Mouse (Mus musculus) heart, embryonic 15.5 days (tissue): ENCODE measurements around the gene Olfr49. TPM values are rescaled to one million over a fixed set of nuclear protein-coding genes. Genes with fewer than 3 reads are reported as not detected.
A peak's percentile ranks its signal among the peaks of the same experiment; 100 is the strongest.

Experiments used
- ATAC-seq: fragments of 200-750 bp; cut with Nextera tagmentation; replicated peaks from 2 replicates; pipeline ENCODE4 v1.8.0; 2017; ENCODE audit warnings: low read depth, moderate TSS enrichment; ENCODE audit not compliant: insufficient number of reproducible peaks, insufficient read depth, low FRiP score
- H3K27ac ChIP-seq: fragments of 300-500 bp; sonication (generic); 2 replicates; pipeline ENCODE4 v1.5.1; 2015; ENCODE audit warnings: mild to moderate bottlenecking, inconsistent platforms
- H3K27me3 ChIP-seq: fragments of 300-500 bp; sonication (generic); 2 replicates; pipeline ENCODE4 v1.6.1; 2015; ENCODE audit warnings: inconsistent platforms
- H3K36me3 ChIP-seq: fragments of 300-500 bp; sonication (generic); 2 replicates; pipeline ENCODE4 v1.6.1; 2015; ENCODE audit warnings: mild to moderate bottlenecking, inconsistent platforms
- H3K4me1 ChIP-seq: fragments of 300-500 bp; sonication (generic); replicated peaks from 2 replicates; pipeline ENCODE4 v1.6.1; 2015; ENCODE audit warnings: inconsistent platforms
- H3K4me2 ChIP-seq: fragments of 300-500 bp; sonication (generic); 2 replicates; pipeline ENCODE4 v1.6.1; 2015; ENCODE audit warnings: inconsistent platforms, mild to moderate bottlenecking, moderate library complexity
- H3K4me3 ChIP-seq: fragments of 300-500 bp; sonication (generic); 2 replicates; pipeline ENCODE4 v1.5.1; 2015; ENCODE audit warnings: mild to moderate bottlenecking, inconsistent platforms
- H3K9ac ChIP-seq: fragments of 300-500 bp; sonication (generic); 2 replicates; pipeline ENCODE4 v1.6.1; 2015; ENCODE audit warnings: mild to moderate bottlenecking, inconsistent platforms
- H3K9me3 ChIP-seq: fragments of 300-500 bp; sonication (generic); replicated peaks from 2 replicates; pipeline ENCODE4 v1.6.1; 2016; ENCODE audit warnings: inconsistent platforms
- WGBS: fragments of 180-500 bp; shearing (Covaris S2); methylation state at CpG from one replicate; pipeline ENCODE4 v1.1.7; 2015; ENCODE audit warnings: mixed read lengths; 5-methylcytosine and 5-hydroxymethylcytosine counted together
- polyA plus RNA-seq: library from polyadenylated mRNA; unstranded; fragments of >200 nt; fragmentation: Nextera tagmentation; extraction: Ambion mirVana; gene quantifications from 2 replicates; pipeline ENCODE4 v1.2.1, GENCODE M21; 2015

The Olfr49 gene
- 0.03 TPM in 1 of 2 replicates, not detected in the other for polyA plus RNA-seq

DNA sequence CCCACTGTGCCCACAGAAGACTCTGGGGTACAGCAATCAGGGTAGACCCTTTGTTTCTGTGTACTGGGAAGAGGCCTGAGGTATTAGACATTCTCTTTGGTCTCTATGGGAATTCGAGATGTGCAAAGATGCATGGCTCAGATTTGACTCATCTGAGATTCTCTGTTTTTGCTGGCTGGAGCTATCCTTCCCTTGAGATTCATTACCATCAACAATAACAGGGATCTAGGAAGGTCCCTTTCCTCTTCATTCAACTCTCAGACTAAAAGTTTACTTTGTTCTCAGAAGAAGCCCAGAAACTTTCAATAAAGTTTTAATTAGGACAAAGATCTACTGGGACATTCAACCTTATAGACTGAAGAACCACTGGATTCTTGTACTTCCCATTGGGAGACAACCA lies at the start of gene Olfr49:
Olfr49 (minus strand) TSS at position 101 of the 400 bp plus-strand sequence.
- no peak for ATAC-seq
- Histone ChIP-seq H3K4me3 (no peak within 1 kb of the TSS), H3K9ac (no peak within 1 kb of the TSS), H3K27ac (no peak within 1 kb of the TSS), H3K36me3 (no peaks in the 10 kb centered on the region), H3K4me2 (no peak within 1 kb of the TSS), H3K27me3 (peaks cover 3% of the 10 kb centered on the region; the same call in 1 of the 2 replicates), H3K9me3 (no peaks in the 10 kb centered on the region), H3K4me1 (no peaks in the 10 kb centered on the region)
- 52% methylated on average over 1 of the region's 1 CpGs for WGBS

- WGBS, result 30% methylated on average over 8 of the region's 8 CpGs
- no peak overlapping the region for H3K9ac ChIP-seq
- H3K27me3 ChIP-seq, result no peaks in the 10 kb centered on the region
- H3K4me1 ChIP-seq, result peaks cover 19% of the 10 kb centered on the region
- peak overlapping the region; percentile 43 for H3K4me2 ChIP-seq
- no peaks in the 10 kb centered on the region for H3K9me3 ChIP-seq
- ATAC-seq, result peak; percentile 70; the same call in 1 of the 2 replicates
- H3K27ac ChIP-seq, result peak overlapping the region; percentile 77
- H3K36me3 ChIP-seq, result no peaks in the 10 kb centered on the region
- H3K4me3 ChIP-seq, result no peak overlapping the region
Measured at GRCm38 (mm10) chr14:54333452-54334189, 48.9 kb upstream of the Olfr49 start.

DNA sequence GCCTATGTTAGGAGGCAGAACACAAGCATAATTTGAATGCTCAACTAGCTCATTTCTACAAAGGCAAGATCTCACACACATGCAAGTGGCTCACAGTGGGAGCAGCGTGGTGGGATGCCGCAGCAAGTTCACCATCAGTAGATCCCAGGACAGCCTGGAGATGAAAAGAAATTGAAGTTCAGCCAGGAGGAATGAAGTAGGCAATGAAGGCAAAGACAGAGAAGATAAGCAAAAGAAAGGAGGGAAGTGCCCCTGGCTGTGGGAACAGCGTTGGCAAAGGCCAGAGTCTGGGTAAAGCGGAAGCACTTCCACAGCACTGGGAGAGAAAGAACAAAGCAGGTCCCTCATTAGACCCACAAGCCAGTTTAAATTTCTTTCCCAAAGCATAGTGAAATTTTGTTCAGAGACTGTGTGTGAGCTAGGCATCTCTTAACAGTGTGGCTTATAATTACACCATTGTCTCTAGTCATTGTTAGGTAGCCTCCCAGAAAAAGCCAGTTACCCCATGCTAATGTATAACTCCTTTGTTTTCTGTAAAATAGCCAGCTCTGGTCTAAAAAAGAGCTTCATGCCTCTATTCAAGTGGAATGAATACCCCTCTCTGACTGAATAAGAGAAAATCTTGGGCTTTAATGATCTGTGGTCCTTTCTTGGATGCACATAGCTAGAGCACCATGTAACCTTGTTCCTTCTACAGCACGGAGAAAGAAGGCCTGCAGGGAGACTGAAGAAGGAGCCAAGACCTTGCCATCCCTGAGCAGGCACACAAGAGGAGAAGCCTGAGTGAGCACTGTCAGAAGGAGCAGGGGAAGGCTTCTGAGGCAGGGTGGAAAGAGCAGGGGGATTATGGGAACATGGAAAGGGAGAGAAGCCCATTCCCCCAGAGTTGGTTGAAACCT lies 47.7 kb upstream of the Olfr49 start:
- Histone ChIP-seq H3K4me2 (no peak overlapping the region), H3K36me3 (no peaks in the 10 kb centered on the region), H3K4me3 (no peak overlapping the region), H3K4me1 (peaks cover 19% of the 10 kb centered on the region), H3K27ac (peak overlapping the region; percentile 11; the same call in 1 of the 2 replicates), H3K9ac (no peak overlapping the region), H3K27me3 (no peaks in the 10 kb centered on the region), H3K9me3 (no peaks in the 10 kb centered on the region)
- ATAC-seq, result no peak
- 71% methylated on average over 5 of the region's 5 CpGs for WGBS

DNA sequence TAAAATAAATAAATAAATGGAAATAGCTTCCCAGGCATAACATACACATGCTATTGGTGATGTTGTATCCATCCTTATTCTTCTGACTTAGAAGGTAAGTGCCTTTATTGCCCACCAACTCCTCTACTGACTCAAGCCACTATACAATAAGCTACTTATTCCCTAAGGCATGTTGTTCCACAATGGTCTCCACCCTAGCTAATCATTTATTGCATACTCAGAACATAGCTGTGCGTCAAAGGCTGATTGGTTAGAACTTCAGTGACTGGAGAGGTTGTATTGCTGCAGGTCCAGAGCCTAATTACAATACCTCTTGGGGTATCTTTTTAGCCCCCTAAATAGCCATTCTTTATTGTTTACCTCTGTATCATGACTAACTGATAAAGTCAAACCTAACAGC lies 46.4 kb upstream of the Olfr49 start:
- no peak for ATAC-seq
- no peaks in the 10 kb centered on the region for H3K9me3 ChIP-seq
- no peaks in the 10 kb centered on the region for H3K27me3 ChIP-seq
- no peak overlapping the region for H3K9ac ChIP-seq
- H3K36me3 ChIP-seq, result no peaks in the 10 kb centered on the region
- 88% methylated on average over 1 of the region's 1 CpGs for WGBS
- H3K4me2 ChIP-seq, result no peak overlapping the region
- H3K27ac ChIP-seq, result no peak overlapping the region
- no peak overlapping the region for H3K4me3 ChIP-seq
- H3K4me1 ChIP-seq, result peaks cover 19% of the 10 kb centered on the region

GRCm38 (mm10) chr14:54329201-54329600 lies 44.5 kb upstream of the Olfr49 start:
- Histone ChIP-seq H3K4me3 (no peak overlapping the region), H3K36me3 (no peaks in the 10 kb centered on the region), H3K27me3 (no peaks in the 10 kb centered on the region), H3K9me3 (no peaks in the 10 kb centered on the region), H3K9ac (no peak overlapping the region), H3K4me2 (no peak overlapping the region), H3K4me1 (peaks cover 16% of the 10 kb centered on the region), H3K27ac (no peak overlapping the region)
- no peak for ATAC-seq
- 37% methylated on average over 9 of the region's 9 CpGs for WGBS

DNA sequence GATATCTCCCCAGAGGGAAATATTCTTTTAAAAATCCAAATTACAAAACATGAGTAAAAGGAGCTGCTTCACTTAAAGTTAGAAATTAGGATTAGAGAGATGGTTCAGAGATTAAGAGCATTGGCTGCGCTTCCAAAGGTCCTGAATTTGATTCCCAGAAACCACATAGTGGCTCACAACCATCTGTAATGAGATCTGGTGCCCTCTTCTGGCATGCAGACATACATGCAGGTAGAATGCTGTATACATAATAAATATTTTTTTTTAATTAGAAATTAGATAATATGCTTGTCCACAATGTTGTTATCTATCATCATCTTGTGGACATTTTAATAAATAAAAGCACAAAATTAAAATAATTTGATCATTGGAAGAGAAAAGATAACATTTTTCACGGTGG lies 43.8 kb upstream of the Olfr49 start:
- Histone ChIP-seq H3K4me3 (no peak overlapping the region), H3K9ac (no peak overlapping the region), H3K4me1 (peaks cover 11% of the 10 kb centered on the region), H3K4me2 (no peak overlapping the region), H3K27ac (no peak overlapping the region), H3K27me3 (no peaks in the 10 kb centered on the region), H3K36me3 (no peaks in the 10 kb centered on the region), H3K9me3 (no peaks in the 10 kb centered on the region)
- ATAC-seq, result no peak
- WGBS, result 75% methylated on average over 2 of the region's 2 CpGs

DNA sequence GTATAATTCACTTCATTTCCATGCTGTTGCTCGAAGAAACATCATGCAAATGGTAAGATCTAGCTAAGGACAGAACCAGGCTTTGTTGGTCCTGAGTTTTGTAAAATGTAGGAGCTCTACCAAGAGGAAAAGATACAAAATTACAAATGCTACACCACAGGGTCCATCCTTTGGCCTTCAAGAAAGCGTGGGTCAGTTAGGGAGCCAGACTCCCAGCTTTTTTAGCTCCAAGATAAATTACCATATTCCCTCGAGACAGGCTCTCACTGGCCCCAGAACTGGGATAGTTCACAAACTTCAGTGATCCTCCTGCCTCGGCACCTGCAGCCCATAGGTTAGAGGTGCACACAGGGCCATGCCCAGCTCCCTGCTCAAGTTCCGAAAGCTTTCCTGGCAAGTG lies 39.7 kb upstream of the Olfr49 start:
- no peak for ATAC-seq
- no peaks in the 10 kb centered on the region for H3K9me3 ChIP-seq
- no peak overlapping the region for H3K27ac ChIP-seq
- no peaks in the 10 kb centered on the region for H3K4me1 ChIP-seq
- no peak overlapping the region for H3K4me2 ChIP-seq
- no peak overlapping the region for H3K4me3 ChIP-seq
- WGBS, result 69% methylated on average over 5 of the region's 5 CpGs
- no peaks in the 10 kb centered on the region for H3K36me3 ChIP-seq
- H3K9ac ChIP-seq, result no peak overlapping the region
- H3K27me3 ChIP-seq, result no peaks in the 10 kb centered on the region

GRCm38 (mm10) chr14:54321556-54322376 lies 37.0 kb upstream of the Olfr49 start:
- no peak for ATAC-seq
- WGBS, result 51% methylated on average over 18 of the region's 18 CpGs
- H3K4me2 ChIP-seq, result 0 out of 2 replicates have a peak overlapping the region, but pooled peaks have one; percentile 13

GRCm38 (mm10) chr14:54311763-54312162 lies 27.0 kb upstream of the Olfr49 start:
- H3K27ac ChIP-seq, result no peak overlapping the region
- H3K36me3 ChIP-seq, result no peaks in the 10 kb centered on the region
- 37% methylated on average over 3 of the region's 3 CpGs for WGBS
- no peaks in the 10 kb centered on the region for H3K4me1 ChIP-seq
- peaks cover 9% of the 10 kb centered on the region; the same call in 1 of the 2 replicates for H3K27me3 ChIP-seq
- H3K4me3 ChIP-seq, result no peak overlapping the region
- no peak for ATAC-seq
- H3K9ac ChIP-seq, result no peak overlapping the region
- H3K4me2 ChIP-seq, result no peak overlapping the region
- no peaks in the 10 kb centered on the region for H3K9me3 ChIP-seq

More at GRCm38 (mm10) chr14:54321556-54322376, 37.0 kb upstream of the Olfr49 start:
- no peak overlapping the region for H3K4me3 ChIP-seq
- H3K9ac ChIP-seq, result no peak overlapping the region
- H3K27ac ChIP-seq, result 0 out of 2 replicates have a peak overlapping the region, but pooled peaks have one; percentile 9
- no peaks in the 10 kb centered on the region for H3K27me3 ChIP-seq
- no peaks in the 10 kb centered on the region for H3K4me1 ChIP-seq
- H3K9me3 ChIP-seq, result no peaks in the 10 kb centered on the region
- no peaks in the 10 kb centered on the region for H3K36me3 ChIP-seq

GRCm38 (mm10) chr14:54300676-54301075 lies 15.9 kb upstream of the Olfr49 start:
- Histone ChIP-seq H3K36me3 (no peaks in the 10 kb centered on the region), H3K27ac (no peak overlapping the region), H3K27me3 (0 out of 2 replicates have a peak, but pooled peaks cover 3% of the 10 kb centered on the region), H3K9ac (no peak overlapping the region), H3K9me3 (no peaks in the 10 kb centered on the region), H3K4me2 (no peak overlapping the region), H3K4me3 (no peak overlapping the region), H3K4me1 (no peaks in the 10 kb centered on the region)
- 83% methylated on average over 3 of the region's 3 CpGs for WGBS
- no peak for ATAC-seq

DNA sequence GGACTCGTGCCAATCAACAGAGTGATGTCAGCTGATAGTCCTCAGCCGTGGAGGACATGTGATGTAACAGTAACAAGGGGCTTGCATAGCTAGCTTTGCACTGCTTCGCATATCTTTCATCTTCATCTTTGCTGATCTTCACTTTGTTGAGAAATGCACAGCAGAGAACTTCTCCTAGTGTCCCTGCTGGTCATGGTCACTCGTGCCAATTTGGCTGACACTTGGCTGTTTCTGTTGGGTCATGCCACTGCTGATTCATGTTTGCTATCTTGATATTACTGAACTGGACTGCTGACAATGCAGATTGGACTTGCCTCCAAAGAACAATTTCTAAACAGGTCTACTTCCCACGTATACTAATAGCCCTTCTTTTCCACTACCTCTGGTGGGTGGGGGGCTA lies 15.4 kb upstream of the Olfr49 start:
- no peaks in the 10 kb centered on the region for H3K9me3 ChIP-seq
- no peak overlapping the region for H3K4me3 ChIP-seq
- H3K4me1 ChIP-seq, result no peaks in the 10 kb centered on the region
- H3K27me3 ChIP-seq, result 0 out of 2 replicates have a peak, but pooled peaks cover 3% of the 10 kb centered on the region
- ATAC-seq, result no peak
- H3K4me2 ChIP-seq, result no peak overlapping the region
- H3K9ac ChIP-seq, result no peak overlapping the region
- no peak overlapping the region for H3K27ac ChIP-seq
- no peaks in the 10 kb centered on the region for H3K36me3 ChIP-seq
- 70% methylated on average over 5 of the region's 5 CpGs for WGBS
